Mouse (Mus musculus) heart, embryonic 10.5 days (tissue): ENCODE measurements around the gene Atxn3. TPM values are rescaled to one million over a fixed set of nuclear protein-coding genes. Genes with fewer than 3 reads are reported as not detected.
"Not testable (repeated sequence)": the region's sequence is repeated elsewhere in the genome, so short reads cannot be mapped to it uniquely, and the experiment has no call there.

Experiments
- DNase-seq: peaks from one replicate; pipeline ENCODE4 v3.0.0-alpha.2; 2017; ENCODE audit warnings: low spot score
- H3K27ac ChIP-seq: fragments of 300-500 bp; sonication (generic); 2 replicates; pipeline ENCODE4 v1.5.1; 2016; ENCODE audit warnings: mild to moderate bottlenecking
- H3K27me3 ChIP-seq: fragments of 300-500 bp; sonication (generic); 2 replicates; pipeline ENCODE4 v1.6.1; 2016; ENCODE audit warnings: mild to moderate bottlenecking; ENCODE audit not compliant: poor library complexity, insufficient read depth, severe bottlenecking
- H3K36me3 ChIP-seq: fragments of 300-500 bp; sonication (generic); 2 replicates; pipeline ENCODE4 v1.6.1; 2016; ENCODE audit warnings: mild to moderate bottlenecking, moderate library complexity
- H3K4me1 ChIP-seq: fragments of 300-500 bp; sonication (generic); 2 replicates; pipeline ENCODE4 v1.6.1; 2016; ENCODE audit warnings: mild to moderate bottlenecking
- H3K4me3 ChIP-seq: fragments of 300-500 bp; sonication (generic); 2 replicates; pipeline ENCODE4 v1.5.1; 2016; ENCODE audit warnings: mild to moderate bottlenecking, moderate library complexity
- H3K9me3 ChIP-seq: fragments of 300-500 bp; sonication (generic); 2 replicates; pipeline ENCODE4 v1.6.1; 2016; ENCODE audit warnings: mild to moderate bottlenecking, moderate library complexity
- WGBS: fragments of 180-500 bp; shearing (Covaris S2); methylation state at CpG from one replicate; pipeline ENCODE4 v1.1.7; 2016; 5-methylcytosine and 5-hydroxymethylcytosine counted together
- polyA plus RNA-seq: library from polyadenylated mRNA; unstranded; fragments of >200 nt; fragmentation: Nextera tagmentation; extraction: Ambion mirVana; gene quantifications from 2 replicates; pipeline ENCODE4 v1.2.1, GENCODE M21; 2016

Atxn3 gene
- polyA plus RNA-seq, 1 experiment from 2014 or later: 8.4 TPM

- no peak for DNase-seq
- Histone ChIP-seq H3K27me3 (no peaks in the 10 kb centered on the region), H3K4me1 (peaks cover 19% of the 10 kb centered on the region), H3K27ac (peak overlapping the region; percentile 100), H3K4me3 (peak overlapping the region; percentile 93), H3K36me3 (peaks cover 15% of the 10 kb centered on the region; the same call in 1 of the 2 replicates), H3K9me3 (no peaks in the 10 kb centered on the region)
- 27% methylated on average over 13 of the region's 13 CpGs for WGBS
Observed at GRCm38 (mm10) chr12:101976651-101977403, 18.8 kb upstream of the Atxn3 start.

- DNase-seq: peak; percentile 93
- Histone ChIP-seq H3K4me1 (peaks cover 19% of the 10 kb centered on the region), H3K27me3 (no peaks in the 10 kb centered on the region), H3K9me3 (no peaks in the 10 kb centered on the region), H3K4me3 (peak within 1 kb of the TSS; percentile 93), H3K36me3 (peaks cover 14% of the 10 kb centered on the region; the same call in 1 of the 2 replicates), H3K27ac (peak within 1 kb of the TSS; percentile 100)
- under 1% methylated on average over 74 of the region's 77 CpGs for WGBS
Observed at GRCm38 (mm10) chr12:101975601-101976571, 17.8 kb upstream of the Atxn3 start, which contains the start of gene Cpsf2. Gene Cpsf2, plus strand, starts transcription at chr12:101975988.

- Histone ChIP-seq H3K4me3 (peak overlapping the region; percentile 93), H3K9me3 (no peaks in the 10 kb centered on the region), H3K36me3 (peaks cover 14% of the 10 kb centered on the region; the same call in 1 of the 2 replicates), H3K4me1 (peaks cover 16% of the 10 kb centered on the region), H3K27me3 (no peaks in the 10 kb centered on the region), H3K27ac (peak overlapping the region; percentile 100)
- DNase-seq: no peak
- WGBS: under 1% methylated on average over 23 of the region's 23 CpGs
Observed at GRCm38 (mm10) chr12:101975167-101975600, 17.1 kb upstream of the Atxn3 start.

- 45% methylated on average over 1 of the region's 1 CpGs for WGBS
- Histone ChIP-seq H3K27me3 (no peaks in the 10 kb centered on the region), H3K9me3 (no peaks in the 10 kb centered on the region), H3K4me3 (peak overlapping the region; percentile 93), H3K4me1 (peaks cover 15% of the 10 kb centered on the region), H3K36me3 (peaks cover 17% of the 10 kb centered on the region; the same call in 1 of the 2 replicates), H3K27ac (peak overlapping the region; percentile 100; the same call in 1 of the 2 replicates)
- no peak for DNase-seq
Observed at GRCm38 (mm10) chr12:101974571-101974970, 16.5 kb upstream of the Atxn3 start.

GRCm38 (mm10) chr12:101972230-101972629 is 14.2 kb upstream of the Atxn3 start:
- Histone ChIP-seq H3K36me3 (peaks cover 36% of the 10 kb centered on the region), H3K4me1 (peaks cover 12% of the 10 kb centered on the region), H3K27ac (no peak overlapping the region), H3K4me3 (no peak overlapping the region), H3K9me3 (no peaks in the 10 kb centered on the region), H3K27me3 (no peaks in the 10 kb centered on the region)
- DNase-seq: no peak
- 86% methylated on average over 3 of the region's 3 CpGs for WGBS

- no peak for DNase-seq
- 90% methylated on average over 2 of the region's 2 CpGs for WGBS
Observed at GRCm38 (mm10) chr12:101971311-101971710, 13.3 kb upstream of the Atxn3 start.

GRCm38 (mm10) chr12:101958960-101959780 is 1.1 kb upstream of the Atxn3 start:
- H3K4me3 ChIP-seq, DNase-seq, H3K36me3 ChIP-seq, H3K4me1 ChIP-seq, H3K9me3 ChIP-seq, H3K27me3 ChIP-seq: not testable (repeated sequence)
- peak overlapping the region; percentile 89; the same call in 1 of the 2 replicates for H3K27ac ChIP-seq
- WGBS: 87% methylated on average over 5 of the region's 5 CpGs

More at GRCm38 (mm10) chr12:101971311-101971710, 13.3 kb upstream of the Atxn3 start:
- peaks cover 44% of the 10 kb centered on the region for H3K36me3 ChIP-seq
- no peaks in the 10 kb centered on the region for H3K9me3 ChIP-seq
- H3K4me3 ChIP-seq: no peak overlapping the region
- 0 out of 2 replicates have a peak, but pooled peaks cover 4% of the 10 kb centered on the region for H3K4me1 ChIP-seq
- no peak overlapping the region for H3K27ac ChIP-seq
- H3K27me3 ChIP-seq: no peaks in the 10 kb centered on the region

- 53% methylated on average over 9 of the region's 9 CpGs for WGBS
- H3K36me3 ChIP-seq: no peaks in the 10 kb centered on the region
- DNase-seq: no peak
- peaks cover 7% of the 10 kb centered on the region; the same call in 1 of the 2 replicates for H3K4me1 ChIP-seq
- H3K4me3 ChIP-seq: peak overlapping the region; percentile 83; the same call in 1 of the 2 replicates
- no peaks in the 10 kb centered on the region for H3K27me3 ChIP-seq
- peak overlapping the region; percentile 89; the same call in 1 of the 2 replicates for H3K27ac ChIP-seq
- H3K9me3 ChIP-seq: no peaks in the 10 kb centered on the region
Observed at GRCm38 (mm10) chr12:101958556-101958955, 510 bp upstream of the Atxn3 start.

- Histone ChIP-seq H3K36me3 (no peaks in the 10 kb centered on the region), H3K4me3 (peak overlapping the region; percentile 83), H3K27ac (peak overlapping the region; percentile 89), H3K9me3 (no peaks in the 10 kb centered on the region), H3K27me3 (no peaks in the 10 kb centered on the region), H3K4me1 (peaks cover 7% of the 10 kb centered on the region; the same call in 1 of the 2 replicates)
- no peak for DNase-seq
- 12% methylated on average over 26 of the region's 26 CpGs for WGBS
Observed at GRCm38 (mm10) chr12:101957079-101957941, 736 bp downstream of the Atxn3 start.

- 95% methylated on average over 8 of the region's 8 CpGs for WGBS
- DNase-seq, H3K4me3 ChIP-seq, H3K27me3 ChIP-seq, H3K9me3 ChIP-seq, H3K27ac ChIP-seq, H3K36me3 ChIP-seq, H3K4me1 ChIP-seq: not testable (repeated sequence)
Observed at GRCm38 (mm10) chr12:101955821-101956220, 2.2 kb downstream of the Atxn3 start.

GRCm38 (mm10) chr12:101948801-101949200 is 9.2 kb downstream of the Atxn3 start:
- no peaks in the 10 kb centered on the region for H3K27me3 ChIP-seq
- H3K9me3 ChIP-seq: no peaks in the 10 kb centered on the region
- H3K4me3 ChIP-seq: no peak overlapping the region
- H3K36me3 ChIP-seq: peaks cover 31% of the 10 kb centered on the region
- no peak overlapping the region for H3K27ac ChIP-seq
- H3K4me1 ChIP-seq: no peaks in the 10 kb centered on the region
- DNase-seq: no peak
- WGBS: 68% methylated on average over 4 of the region's 4 CpGs
